ENCODE assay signal across 21 mouse cellular contexts in the genomic region with DNA sequence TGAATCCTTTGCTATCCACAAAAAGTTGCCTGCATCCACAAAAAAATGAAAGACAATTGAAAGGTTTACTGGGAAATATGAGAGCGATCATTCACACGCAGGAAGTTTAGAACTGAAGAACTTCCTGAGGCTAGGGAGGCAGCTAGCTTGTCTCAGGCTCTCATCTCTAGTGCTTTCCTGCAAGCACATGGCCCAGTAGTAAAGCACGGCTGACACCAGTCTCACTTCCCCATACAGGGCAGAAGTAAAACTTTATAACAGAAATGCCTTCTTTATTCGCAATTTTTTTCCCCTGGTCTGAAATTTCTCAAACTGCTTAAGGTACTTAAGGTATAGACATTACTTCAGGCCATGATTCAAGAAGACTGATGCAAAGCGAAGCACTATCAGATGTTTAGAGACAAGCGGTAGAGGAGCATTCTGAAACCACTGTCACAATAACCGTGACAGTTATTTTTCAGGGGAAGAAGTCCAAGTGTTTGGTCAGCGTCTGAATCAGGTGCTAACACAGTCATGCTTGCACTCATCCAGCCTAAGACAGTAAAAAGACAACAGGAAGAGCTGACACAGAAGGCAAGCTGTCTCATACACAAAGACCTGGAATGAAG. TPM values are rescaled to one million over a fixed set of nuclear protein-coding genes. Genes with fewer than 3 reads are reported as not detected.
A peak's percentile ranks its signal among the peaks of the same experiment; 100 is the strongest.
DNase-seq lines count a peak whose midpoint lies in the region; ATAC-seq and TF ChIP-seq lines count a peak whose summit lies in the region.
"Had no signal": no experiment of that assay in that cellular context is flagged by ENCODE, and none has a peak within 500 bp of the region (broad histone marks: within the 10 kb centered on the region; RNA-seq: fewer than 3 reads in every experiment).

No protein-coding gene starts in this region.

- 67% methylated on average over 8 of the region's 8 CpGs for WGBS in kidney, adult 2 months
- WGBS in macrophage (ENCODE audit: missing documents): 0% methylated on average over 8 of the region's 8 CpGs
- 77% methylated on average over 8 of the region's 8 CpGs for WGBS in stomach, postnatal 0 days

- no peak for TF ChIP-seq CTCF in kidney, adult 2 months (conservative IDR thresholded peaks at IDR 0.05; ENCODE audit: insufficient read depth, insufficient read length, low read depth, low read length)
- TF ChIP-seq CTCF in stomach, postnatal 0 days (IDR thresholded peaks at IDR 0.05; ENCODE audit: low read depth): no peak

- no peak for TF ChIP-seq EP300 in stomach, postnatal 0 days (optimal IDR thresholded peaks at IDR 0.05)

- peaks cover 12% of the 10 kb centered on the region for H3K36me3 ChIP-seq in kidney, adult 2 months (ENCODE audit: control insufficient read depth, insufficient read depth, low read length)
- peaks cover 29% of the 10 kb centered on the region for H3K36me3 ChIP-seq in macrophage (ENCODE audit: inconsistent target)
- peaks cover 16% of the 10 kb centered on the region for H3K36me3 ChIP-seq in stomach, postnatal 0 days (ENCODE audit: control insufficient read depth, insufficient read depth, low read length)

- no peaks in the 10 kb centered on the region for H3K9me3 ChIP-seq in stomach, postnatal 0 days (ENCODE audit: control insufficient read depth, low read length)
- H3K9me3 ChIP-seq: heart, embryonic 12.5 days had no signal

- H3K27me3 ChIP-seq in kidney, adult 2 months (replicated peaks; ENCODE audit: control insufficient read depth, insufficient read depth, low read length): no peaks in the 10 kb centered on the region
- no peaks in the 10 kb centered on the region for H3K27me3 ChIP-seq in stomach, postnatal 0 days (ENCODE audit: control insufficient read depth, insufficient read depth, low read length)
- H3K27me3 ChIP-seq: heart, embryonic 12.5 days had no signal

- no peak for ATAC-seq in stomach, postnatal 0 days (ENCODE audit: low FRiP score, low TSS enrichment)
- ATAC-seq: forebrain, postnatal 0 days; intestine, embryonic 16.5 days; midbrain, embryonic 16.5 days had no signal

- no peak overlapping the region for H3K4me2 ChIP-seq in stomach, postnatal 0 days (replicated peaks; ENCODE audit: low read depth)
- H3K4me2 ChIP-seq: heart, embryonic 12.5 days had no signal

- no peak overlapping the region for H3K4me3 ChIP-seq in kidney, adult 2 months (ENCODE audit: insufficient read depth, low read depth, low read length)
- H3K4me3 ChIP-seq in macrophage (ENCODE audit: inconsistent target): no peak overlapping the region
- no peak overlapping the region for H3K4me3 ChIP-seq in stomach, postnatal 0 days (ENCODE audit: low read depth, low read length)
- H3K4me3 ChIP-seq: erythroblast, embryonic 14.5 days; heart, embryonic 12.5 days had no signal

- peak overlapping the region; percentile 41; the same call in 1 of the 2 replicates for H3K27ac ChIP-seq in kidney, adult 2 months (ENCODE audit: insufficient read depth, low read depth, low read length)
- peak overlapping the region; percentile 76 for H3K27ac ChIP-seq in macrophage
- H3K27ac ChIP-seq in stomach, postnatal 0 days (replicated peaks): peak overlapping the region; percentile 14; the same call in 1 of the 2 replicates

- no peak overlapping the region for H3K9ac ChIP-seq in stomach, postnatal 0 days (ENCODE audit: low read length)
- H3K9ac ChIP-seq: forebrain, postnatal 0 days; heart, embryonic 12.5 days had no signal

- peaks cover 51% of the 10 kb centered on the region for H3K79me2 ChIP-seq in macrophage (ENCODE audit: inconsistent target)

- H3K4me1 ChIP-seq in kidney, adult 2 months (ENCODE audit: control insufficient read depth, insufficient read depth, low read length): no peaks in the 10 kb centered on the region
- no peaks in the 10 kb centered on the region for H3K4me1 ChIP-seq in stomach, postnatal 0 days (replicated peaks; ENCODE audit: control insufficient read depth, insufficient read depth)
- H3K4me1 ChIP-seq: heart, embryonic 12.5 days had no signal

- TF ChIP-seq POLR2A in kidney, adult 2 months (IDR thresholded peaks at IDR 0.05; ENCODE audit: low read depth, low read length): no peak

- no peak for DNase-seq in kidney, adult 2 months
- no peak for DNase-seq in kidney, postnatal 10 days
- peak; percentile 76 to 78 for DNase-seq in spleen, postnatal 36 days (ENCODE audit: low spot score in 2 of 2)
- DNase-seq in spleen, postnatal 10 days (ENCODE audit: low spot score in 2 of 2): no peak
- DNase-seq in stomach, postnatal 0 days (ENCODE audit: low spot score): no peak
- no peak for DNase-seq in thymus, postnatal 14 days
- no peak for DNase-seq in thymus, postnatal 0 days (ENCODE audit: low spot score)
- DNase-seq: adrenal gland, postnatal 36 days; cerebellum, adult 2 months; embryo, embryonic 11 days; forebrain, postnatal 0 days; gastrocnemius, postnatal 10 days; kidney, postnatal 36 days; left cerebral cortex, postnatal 4 days had no signal

RNA-seq across cellular contexts. Expression of a gene that starts 16.9 kb away (rescaled TPM):
- 27.3 and 30.0 TPM in 2 replicates for polyA plus RNA-seq in kidney, adult 2 months (2012; rRNA removed)
- total RNA-seq in macrophage (2018; cell fraction: chromatin; rRNA removed): 10 to 100 TPM; 38.4 to 79.8 (median 62.3) TPM
- total RNA-seq in macrophage (2018; cell fraction: cytosol; rRNA removed): 10 to 100 TPM; 28.5 to 54.9 (median 46.4) TPM
- 10 to 100 TPM; 33.3 to 79.8 (median 49.9) TPM for total RNA-seq in macrophage (2018; cell fraction: nucleus; rRNA removed)
- 36.7 to 45.2 TPM (median 38.3 TPM) in 3 replicates for polyA plus RNA-seq in macrophage (2018)
- polyA plus RNA-seq in stomach, postnatal 0 days (2015; fragmentation: Nextera tagmentation; extraction: Ambion mirVana): 25.0 and 27.2 TPM in 2 replicates
- polyA plus RNA-seq in thymus, postnatal 0 days (2015; fragmentation: Nextera tagmentation; extraction: Ambion mirVana): 56.8 and 57.9 TPM in 2 replicates

RNA-seq across cellular contexts. Expression of a gene that starts 31.8 kb away (rescaled TPM):
- polyA plus RNA-seq in kidney, adult 2 months (2012; rRNA removed): 0.09 TPM in 1 of 2 replicates, not detected in the other
- total RNA-seq in macrophage (2018; cell fraction: chromatin; rRNA removed): not detected
- not detected for total RNA-seq in macrophage (2018; cell fraction: cytosol; rRNA removed)
- not detected for total RNA-seq in macrophage (2018; cell fraction: nucleus; rRNA removed)
- polyA plus RNA-seq in macrophage (2018): not detected in 3 replicates
- polyA plus RNA-seq in stomach, postnatal 0 days (2015; fragmentation: Nextera tagmentation; extraction: Ambion mirVana): 0.25 and 0.29 TPM in 2 replicates
- polyA plus RNA-seq in thymus, postnatal 0 days (2015; fragmentation: Nextera tagmentation; extraction: Ambion mirVana): 0.21 and 0.27 TPM in 2 replicates
- total RNA-seq: adrenal gland, postnatal 36 days; forebrain, postnatal 0 days; gastrocnemius, postnatal 10 days; layer of hippocampus, postnatal 25 days; left cerebral cortex, postnatal 4 days had no signal
- polyA plus RNA-seq: erythroblast, embryonic 14.5 days; forebrain, postnatal 0 days; heart, embryonic 12.5 days; intestine, embryonic 16.5 days; midbrain, embryonic 16.5 days; testis, adult 2 months had no signal

RNA-seq across cellular contexts. Expression of a gene that starts 43.7 kb away (rescaled TPM):
- 20.8 and 22.7 TPM in 2 replicates for polyA plus RNA-seq in kidney, adult 2 months (2012; rRNA removed)
- total RNA-seq in macrophage (2018; cell fraction: chromatin; rRNA removed): 1 to 10 TPM in 24 of 26 experiments, under 1 TPM in 2; 0.71 to 9.5 (median 3.7) TPM
- 1 to 10 TPM in 24 of 26 experiments, under 1 TPM in 2; 0.95 to 5.6 (median 3.8) TPM for total RNA-seq in macrophage (2018; cell fraction: cytosol; rRNA removed)
- total RNA-seq in macrophage (2018; cell fraction: nucleus; rRNA removed): 1 to 10 TPM in 25 of 26 experiments, under 1 TPM in 1; 0.83 to 9.8 (median 3.8) TPM
- 3.2 to 6.4 TPM (median 3.5 TPM) in 3 replicates for polyA plus RNA-seq in macrophage (2018)
- polyA plus RNA-seq in stomach, postnatal 0 days (2015; fragmentation: Nextera tagmentation; extraction: Ambion mirVana): 5.7 and 6.7 TPM in 2 replicates
- 24.2 and 27.3 TPM in 2 replicates for polyA plus RNA-seq in thymus, postnatal 0 days (2015; fragmentation: Nextera tagmentation; extraction: Ambion mirVana)

Comparison
In these comparisons a context has a peak if more than half of its experiments do, and no peak if none do; other contexts are left out.
1. DNase-seq: peak in spleen, postnatal 36 days (2 of 2); none in kidney, adult 2 months (single experiment), kidney, postnatal 10 days (single experiment), spleen, postnatal 10 days (0 of 2), stomach, postnatal 0 days (single experiment), thymus, postnatal 14 days (single experiment) and thymus, postnatal 0 days (single experiment).
2. H3K27ac ChIP-seq: peak in every context shown above with its lines; median percentile 76 in macrophage; 41 in kidney, adult 2 months; 14 in stomach, postnatal 0 days.